Mouse (Mus musculus) limb, embryonic 11.5 days (tissue): ENCODE results near the gene Sept5. TPM values are rescaled to one million over a fixed set of nuclear protein-coding genes. Genes with fewer than 3 reads are reported as not detected.

Experiments
- ATAC-seq: fragments of 200-750 bp; cut with Nextera tagmentation; 2 replicates; pipeline ENCODE4 v1.8.0; 2017; ENCODE audit warnings: low read depth; ENCODE audit not compliant: insufficient number of reproducible peaks, low FRiP score, low TSS enrichment
- DNase-seq: peaks from one replicate; pipeline ENCODE4 v3.0.0-alpha.2; 2015; ENCODE audit warnings: low spot score
- H3K27ac ChIP-seq: fragments of 300-500 bp; sonication (generic); replicated peaks from 2 replicates; pipeline ENCODE4 v1.5.1; 2014; ENCODE audit warnings: low read depth, mild to moderate bottlenecking, low read length
- H3K27me3 ChIP-seq: fragments of 300-500 bp; sonication (generic); 2 replicates; pipeline ENCODE4 v1.6.1; 2014; ENCODE audit warnings: mild to moderate bottlenecking, low read length, mixed read lengths; ENCODE audit not compliant: control insufficient read depth, insufficient read depth
- H3K36me3 ChIP-seq: fragments of 300-500 bp; sonication (generic); 2 replicates; pipeline ENCODE4 v1.6.1; 2014; ENCODE audit warnings: mild to moderate bottlenecking, low read length, moderate library complexity, mixed read lengths; ENCODE audit not compliant: control insufficient read depth, insufficient read depth
- H3K4me1 ChIP-seq: fragments of 300-500 bp; sonication (generic); 2 replicates; pipeline ENCODE4 v1.6.1; 2014; ENCODE audit warnings: low read length, mixed read lengths; ENCODE audit not compliant: control insufficient read depth, insufficient read depth
- H3K4me2 ChIP-seq: fragments of 300-500 bp; sonication (generic); 2 replicates; pipeline ENCODE4 v1.6.1; 2014; ENCODE audit warnings: low read depth, mild to moderate bottlenecking, moderate library complexity; ENCODE audit not compliant: severe bottlenecking
- H3K4me3 ChIP-seq: fragments of 300-500 bp; sonication (generic); 2 replicates; pipeline ENCODE4 v1.5.1; 2014; ENCODE audit warnings: low read depth, low read length
- H3K9ac ChIP-seq: fragments of 300-500 bp; sonication (generic); 2 replicates; pipeline ENCODE4 v1.6.1; 2014; ENCODE audit warnings: mild to moderate bottlenecking, low read length
- H3K9me3 ChIP-seq: fragments of 300-500 bp; sonication (generic); 2 replicates; pipeline ENCODE4 v1.6.1; 2016; ENCODE audit warnings: low read length; ENCODE audit not compliant: control insufficient read depth
- WGBS: fragments of 180-500 bp; shearing (Covaris S2); extraction: QIAGEN DNeasy Blood & Tissue Kit; methylation state at CpG from one replicate; pipeline ENCODE4 v1.1.7; 2014; 5-methylcytosine and 5-hydroxymethylcytosine counted together
- polyA plus RNA-seq: library from polyadenylated mRNA; unstranded; fragments of >200 nt; fragmentation: Nextera tagmentation; extraction: Ambion mirVana; gene quantifications from 2 replicates; pipeline ENCODE4 v1.2.1, GENCODE M21; 2014

The Sept5 gene
- polyA plus RNA-seq, 1 experiment from 2014 or later, result 31.1 TPM

DNA sequence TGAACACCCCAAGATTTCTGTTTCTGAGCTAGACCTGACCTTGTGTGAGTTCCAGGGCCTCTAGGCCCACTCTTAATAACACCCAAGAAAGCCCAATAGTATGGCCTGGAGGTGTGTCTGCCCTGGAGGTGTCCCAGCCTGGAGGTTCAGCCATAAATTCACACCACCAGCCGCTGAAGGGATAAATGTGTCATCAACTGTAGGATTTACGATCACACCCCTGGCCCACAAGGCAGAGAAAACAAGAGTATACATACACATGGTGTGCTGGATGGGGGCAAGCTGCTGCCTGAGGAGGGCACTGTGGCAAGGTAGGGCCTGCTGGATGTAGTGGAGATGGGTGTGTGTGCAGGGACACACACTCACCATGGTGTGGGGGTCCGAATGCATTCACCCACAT is 16.5 kb downstream of the Sept5 start:
- H3K4me3 ChIP-seq, result no peak overlapping the region
- H3K36me3 ChIP-seq, result no peaks in the 10 kb centered on the region
- H3K4me1 ChIP-seq, result peaks cover 34% of the 10 kb centered on the region
- WGBS, result 36% methylated on average over 3 of the region's 3 CpGs
- H3K9me3 ChIP-seq, result no peaks in the 10 kb centered on the region
- H3K27me3 ChIP-seq, result peaks cover 29% of the 10 kb centered on the region
- no peak; the same call in 1 of the 2 replicates for ATAC-seq
- H3K9ac ChIP-seq, result no peak overlapping the region
- no peak overlapping the region for H3K4me2 ChIP-seq
- H3K27ac ChIP-seq, result no peak overlapping the region
- DNase-seq, result peak; percentile 71

DNA sequence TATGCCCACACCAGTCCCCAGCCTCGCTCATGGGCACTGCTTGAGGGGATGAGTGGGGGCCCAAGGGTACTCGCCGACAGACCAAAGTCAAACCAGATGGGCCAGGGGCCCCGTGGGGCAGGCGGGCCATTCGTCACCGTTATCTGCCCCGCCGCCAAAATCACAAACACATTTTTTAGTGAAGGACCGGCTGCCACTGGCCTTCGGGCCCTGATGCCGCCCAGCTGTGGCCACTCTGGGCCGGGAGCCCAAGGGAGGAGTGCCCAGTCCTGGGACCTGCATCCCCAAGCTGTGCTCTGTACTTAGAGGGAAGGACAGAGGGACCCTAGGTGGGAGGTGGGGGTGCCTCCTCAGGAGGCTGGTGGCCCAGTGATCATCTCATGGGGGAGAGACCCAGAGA is 18.0 kb downstream of the Sept5 start:
- DNase-seq (peak; percentile 44), ATAC-seq (no peak)
- Histone ChIP-seq H3K36me3 (no peaks in the 10 kb centered on the region), H3K4me3 (no peak overlapping the region), H3K9ac (no peak overlapping the region), H3K9me3 (no peaks in the 10 kb centered on the region), H3K4me1 (peaks cover 28% of the 10 kb centered on the region), H3K27ac (no peak overlapping the region), H3K4me2 (no peak overlapping the region), H3K27me3 (peaks cover 24% of the 10 kb centered on the region)
- 16% methylated on average over 13 of the region's 13 CpGs for WGBS

DNA sequence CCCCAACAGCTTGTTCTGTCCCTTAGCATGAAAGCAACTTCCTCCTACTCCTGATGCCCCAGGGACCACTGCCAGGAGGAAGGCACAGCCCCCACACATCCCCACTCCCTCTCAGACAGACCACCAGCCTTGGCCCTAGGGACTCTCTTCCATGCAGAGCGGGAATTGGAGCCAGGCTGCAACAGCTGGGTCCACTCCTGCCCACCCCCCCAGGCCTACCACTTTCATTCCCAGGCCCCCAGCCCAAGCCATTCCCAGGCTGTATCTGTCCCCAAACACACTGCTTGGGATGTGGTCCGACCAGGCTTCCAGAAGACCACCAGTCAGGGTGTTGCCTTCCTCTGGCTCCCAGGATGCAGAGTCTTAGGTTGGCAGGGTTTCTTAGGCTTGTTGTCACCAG is 20.7 kb downstream of the Sept5 start:
- H3K9me3 ChIP-seq, result no peaks in the 10 kb centered on the region
- H3K27me3 ChIP-seq, result peaks cover 17% of the 10 kb centered on the region
- DNase-seq, result no peak
- H3K36me3 ChIP-seq, result no peaks in the 10 kb centered on the region
- no peak overlapping the region for H3K27ac ChIP-seq
- H3K4me1 ChIP-seq, result peaks cover 25% of the 10 kb centered on the region
- no peak overlapping the region for H3K4me2 ChIP-seq
- ATAC-seq, result no peak
- H3K9ac ChIP-seq, result no peak overlapping the region
- no peak overlapping the region for H3K4me3 ChIP-seq
- 61% methylated on average over 2 of the region's 2 CpGs for WGBS

DNA sequence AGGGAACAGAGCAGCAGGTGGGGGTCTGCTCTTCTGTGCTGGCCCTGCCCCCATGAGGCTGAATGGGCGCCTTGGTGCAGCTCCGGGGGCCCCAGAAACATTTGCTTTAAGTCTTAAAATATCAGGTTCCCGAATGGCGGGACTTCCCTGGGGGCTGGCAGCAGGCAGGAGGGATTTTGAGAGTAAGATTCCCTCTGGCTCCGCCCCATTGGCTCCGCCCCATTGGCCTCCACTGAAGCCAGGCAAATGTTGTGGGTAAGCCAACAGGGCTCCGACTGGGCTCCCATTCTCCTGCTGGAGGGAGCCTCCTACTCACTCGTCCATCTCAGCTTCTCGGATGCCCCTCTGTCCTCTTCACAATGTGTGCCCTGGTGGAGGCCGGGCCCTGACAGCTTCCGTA is 21.5 kb downstream of the Sept5 start:
- peaks cover 22% of the 10 kb centered on the region for H3K4me1 ChIP-seq
- DNase-seq (peak; percentile 59), ATAC-seq (0 out of 2 replicates have a peak, but pooled peaks have one; percentile 24)
- no peaks in the 10 kb centered on the region for H3K9me3 ChIP-seq
- H3K27me3 ChIP-seq, result peaks cover 17% of the 10 kb centered on the region
- peak overlapping the region; percentile 41 for H3K4me2 ChIP-seq
- 10% methylated on average over 11 of the region's 11 CpGs for WGBS
- H3K36me3 ChIP-seq, result no peaks in the 10 kb centered on the region
- H3K9ac ChIP-seq, result peak overlapping the region; percentile 22; the same call in 1 of the 2 replicates
- no peak overlapping the region for H3K4me3 ChIP-seq
- H3K27ac ChIP-seq, result no peak overlapping the region

DNA sequence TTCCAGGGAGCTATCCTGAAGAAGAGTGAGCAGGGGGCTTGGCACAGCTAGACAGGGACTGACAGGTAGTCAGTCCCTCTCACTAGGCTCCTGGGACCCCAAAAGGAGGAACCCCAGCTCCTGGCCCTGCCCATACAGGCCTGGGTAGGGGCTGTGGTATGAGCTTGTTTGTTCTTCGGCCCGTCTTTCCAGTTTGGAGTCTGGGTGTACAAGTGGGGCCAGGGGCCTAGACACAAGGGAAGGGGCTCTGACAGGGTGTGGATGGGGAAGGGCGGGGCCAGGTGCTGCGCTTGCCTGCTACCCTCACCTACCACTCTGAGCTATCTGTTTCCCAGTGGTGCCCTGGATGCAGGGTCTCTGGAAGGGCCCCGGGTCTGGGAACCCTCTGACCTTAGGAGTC is 24.0 kb downstream of the Sept5 start:
- no peaks in the 10 kb centered on the region for H3K9me3 ChIP-seq
- H3K4me1 ChIP-seq, result peaks cover 17% of the 10 kb centered on the region; the same call in 1 of the 2 replicates
- H3K4me3 ChIP-seq, result no peak overlapping the region
- peaks cover 15% of the 10 kb centered on the region for H3K27me3 ChIP-seq
- DNase-seq, result no peak
- no peak for ATAC-seq
- H3K27ac ChIP-seq, result no peak overlapping the region
- H3K9ac ChIP-seq, result no peak overlapping the region
- no peak overlapping the region for H3K4me2 ChIP-seq
- 74% methylated on average over 5 of the region's 5 CpGs for WGBS
- H3K36me3 ChIP-seq, result no peaks in the 10 kb centered on the region

DNA sequence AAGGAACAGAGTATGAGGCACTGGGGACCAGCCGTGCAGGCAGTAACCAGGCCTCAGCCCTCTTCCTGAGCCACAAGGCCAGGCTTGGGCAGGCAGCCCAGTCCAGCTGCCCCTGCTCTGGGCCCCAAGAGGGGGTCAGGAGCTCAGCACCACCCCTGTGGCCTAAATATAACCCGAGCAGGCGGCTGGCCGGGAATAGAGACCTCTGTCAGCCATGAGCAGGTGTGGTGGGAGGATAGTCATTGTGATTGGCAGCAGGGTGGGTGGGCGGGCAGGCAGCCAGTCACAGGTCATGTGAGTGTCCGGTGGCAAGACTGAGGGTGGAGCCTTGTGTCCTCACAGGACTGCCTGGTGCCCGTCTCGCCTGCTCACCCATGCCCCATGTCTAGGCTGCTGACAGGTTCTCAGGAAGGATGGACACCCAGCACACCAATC is 25.5 kb downstream of the Sept5 start:
- H3K4me2 ChIP-seq, result no peak overlapping the region

DNA sequence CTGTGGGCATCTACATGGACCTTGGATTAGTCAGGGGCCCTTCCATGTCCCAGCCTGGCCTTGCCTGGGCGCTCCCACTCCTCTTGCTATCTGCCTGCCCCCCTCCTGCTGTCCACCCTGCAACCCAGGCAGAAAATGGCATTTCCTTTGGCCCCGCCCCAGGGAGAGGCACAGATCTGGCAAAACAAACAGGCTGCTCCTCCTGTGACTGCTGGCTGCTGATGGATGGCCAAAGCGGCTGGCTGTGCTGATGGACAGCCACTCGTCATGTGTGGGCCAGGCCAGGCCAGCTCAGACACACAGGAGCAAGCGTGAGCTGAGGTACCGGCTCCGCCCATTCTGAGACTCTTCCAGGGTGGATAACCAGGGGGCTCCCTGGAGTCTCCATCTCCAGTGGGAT is 28.3 kb downstream of the Sept5 start:
- no peak for DNase-seq
- Histone ChIP-seq H3K27ac (0 out of 2 replicates have a peak overlapping the region, but pooled peaks have one; percentile 21), H3K4me1 (peaks cover 14% of the 10 kb centered on the region; the same call in 1 of the 2 replicates), H3K4me2 (no peak overlapping the region), H3K36me3 (no peaks in the 10 kb centered on the region), H3K9me3 (no peaks in the 10 kb centered on the region), H3K9ac (no peak overlapping the region), H3K4me3 (no peak overlapping the region), H3K27me3 (no peaks in the 10 kb centered on the region; the same call in 1 of the 2 replicates)
- 72% methylated on average over 7 of the region's 7 CpGs for WGBS
- no peak for ATAC-seq

More for the DNA sequence above, 25.5 kb downstream of the Sept5 start:
- ATAC-seq (0 out of 2 replicates have a peak, but pooled peaks have one; percentile 3), DNase-seq (no peak)
- Histone ChIP-seq H3K27ac (no peak overlapping the region), H3K4me1 (peaks cover 17% of the 10 kb centered on the region; the same call in 1 of the 2 replicates), H3K9ac (no peak overlapping the region), H3K27me3 (peaks cover 9% of the 10 kb centered on the region), H3K9me3 (no peaks in the 10 kb centered on the region), H3K36me3 (no peaks in the 10 kb centered on the region), H3K4me3 (no peak overlapping the region)
- 54% methylated on average over 8 of the region's 8 CpGs for WGBS

DNA sequence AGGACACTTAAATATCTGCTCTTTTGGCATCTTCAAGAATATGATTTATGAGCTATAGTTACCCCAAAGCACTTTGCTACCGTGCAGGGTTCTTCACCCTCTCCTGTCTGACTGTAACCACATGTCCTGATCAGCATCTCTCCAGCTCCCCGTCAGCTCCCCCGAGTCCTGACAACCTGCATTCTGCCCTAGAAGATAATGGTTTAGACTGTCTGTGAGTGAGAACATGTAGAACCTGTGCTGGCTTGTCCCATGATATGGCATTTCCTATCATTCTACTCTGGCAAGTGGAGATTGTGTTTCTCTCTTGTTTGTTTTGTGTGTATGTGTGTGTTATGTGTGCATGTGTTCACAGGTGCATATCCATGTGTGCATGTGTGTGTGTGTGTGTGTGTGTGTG is 31.7 kb downstream of the Sept5 start:
- DNase-seq (no peak), ATAC-seq (no peak)
- Histone ChIP-seq H3K4me2 (no peak overlapping the region), H3K9me3 (no peaks in the 10 kb centered on the region), H3K4me1 (peaks cover 14% of the 10 kb centered on the region; the same call in 1 of the 2 replicates), H3K4me3 (no peak overlapping the region), H3K36me3 (no peaks in the 10 kb centered on the region), H3K9ac (no peak overlapping the region), H3K27ac (no peak overlapping the region), H3K27me3 (peaks cover 8% of the 10 kb centered on the region)
- WGBS, result 67% methylated on average over 3 of the region's 3 CpGs

DNA sequence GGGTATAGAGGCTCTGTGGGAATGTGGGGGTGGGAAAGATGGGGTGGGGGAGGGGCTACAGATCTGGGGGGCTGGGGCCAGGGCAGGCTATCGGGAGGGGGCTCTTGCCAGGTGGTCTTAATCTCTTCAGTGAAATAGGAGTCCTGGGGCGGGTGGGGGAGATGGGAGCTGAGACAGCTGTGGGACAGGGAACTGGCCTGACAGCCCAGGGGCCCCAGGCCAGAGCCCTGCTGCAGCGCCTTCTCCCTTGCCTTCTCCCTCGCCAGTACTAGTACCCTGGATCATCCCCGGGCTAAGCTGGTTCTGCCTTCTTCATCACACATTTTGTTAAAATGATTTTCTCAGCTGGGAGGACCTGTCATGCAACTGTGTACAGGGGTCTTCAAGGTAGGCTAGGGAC is 33.5 kb downstream of the Sept5 start:
- ATAC-seq, result peak; percentile 4; the same call in 1 of the 2 replicates
- H3K36me3 ChIP-seq, result no peaks in the 10 kb centered on the region
- H3K9ac ChIP-seq, result no peak overlapping the region
- no peak overlapping the region for H3K4me2 ChIP-seq
- H3K27ac ChIP-seq, result no peak overlapping the region
- peaks cover 21% of the 10 kb centered on the region for H3K27me3 ChIP-seq
- H3K9me3 ChIP-seq, result no peaks in the 10 kb centered on the region
- H3K4me3 ChIP-seq, result no peak overlapping the region
- H3K4me1 ChIP-seq, result peaks cover 7% of the 10 kb centered on the region
- 33% methylated on average over 5 of the region's 5 CpGs for WGBS
- no peak for DNase-seq
